Comparison of ENCODE assay signal across 7 mouse cellular contexts in genomic region chr11:102223166-102223565, GRCm38 (mm10). TPM values are rescaled to one million over a fixed set of nuclear protein-coding genes. Genes with fewer than 3 reads are reported as not detected.
DNase-seq lines count a peak whose midpoint lies in the region; ATAC-seq and TF ChIP-seq lines count a peak whose summit lies in the region.

No protein-coding gene starts in this region.

- DNase-seq in lung, embryonic 14.5 days: peak; percentile 89
- DNase-seq in lung, postnatal 14 days: no peak
- peak; percentile 62 for DNase-seq in Muller cell, postnatal 12 days (ENCODE audit: inconsistent ontology term)
- DNase-seq in embryo, embryonic 10.5 days (ENCODE audit: low spot score): peak; percentile 82
- DNase-seq in kidney, postnatal 14 days: peak; percentile 71
- DNase-seq in retina, postnatal 7 days (ENCODE audit: low read depth, low spot score): peak; percentile 58
- DNase-seq in left cerebral cortex, adult 8-10 months (ENCODE audit: low spot score in 2 of 2): no peak

- no peaks in the 10 kb centered on the region for H3K36me3 ChIP-seq in lung, embryonic 14.5 days (ENCODE audit: insufficient read depth)

- 26% methylated on average over 6 of the region's 6 CpGs for WGBS in lung, embryonic 14.5 days

- peak; percentile 84 for TF ChIP-seq CTCF in lung, embryonic 14.5 days (IDR thresholded peaks at IDR 0.05; ENCODE audit: low read depth)

- H3K4me2 ChIP-seq in lung, embryonic 14.5 days: no peak overlapping the region

- H3K4me1 ChIP-seq in lung, embryonic 14.5 days (ENCODE audit: insufficient read depth): peaks cover 35% of the 10 kb centered on the region

- H3K27ac ChIP-seq in lung, embryonic 14.5 days (ENCODE audit: low read depth): no peak overlapping the region

- H3K9ac ChIP-seq in lung, embryonic 14.5 days: no peak overlapping the region

- no peak overlapping the region for H3K4me3 ChIP-seq in lung, embryonic 14.5 days (ENCODE audit: low read depth, low read length)

- no peaks in the 10 kb centered on the region for H3K27me3 ChIP-seq in lung, embryonic 14.5 days (ENCODE audit: insufficient read depth, low read length)

- no peaks in the 10 kb centered on the region for H3K9me3 ChIP-seq in lung, embryonic 14.5 days (ENCODE audit: low read depth, low read length)

- ATAC-seq in lung, embryonic 14.5 days (ENCODE audit: insufficient read depth): no peak

RNA-seq across cellular contexts. Expression of gene Hdac5, which starts 6.8 kb away (rescaled TPM):
- polyA plus RNA-seq in lung, embryonic 14.5 days (2014; fragmentation: Nextera tagmentation; extraction: Ambion mirVana): 41.1 and 42.7 TPM in 2 replicates
- total RNA-seq in left cerebral cortex, adult 8-10 months (2022): 100 to 1,000 TPM; 245 to 275 (median 254) TPM

RNA-seq across cellular contexts. Expression of gene BC030867, which starts 25.5 kb away (rescaled TPM):
- 21.4 and 22.2 TPM in 2 replicates for polyA plus RNA-seq in lung, embryonic 14.5 days (2014; fragmentation: Nextera tagmentation; extraction: Ambion mirVana)
- 1 to 10 TPM in 3 of 4 experiments, under 1 TPM in 1; 0.76 to 1.6 (median 1.4) TPM for total RNA-seq in left cerebral cortex, adult 8-10 months (2022)

RNA-seq across cellular contexts. Expression of gene G6pc3, which starts 33.7 kb away (rescaled TPM):
- 31.0 and 34.5 TPM in 2 replicates for polyA plus RNA-seq in lung, embryonic 14.5 days (2014; fragmentation: Nextera tagmentation; extraction: Ambion mirVana)
- total RNA-seq in left cerebral cortex, adult 8-10 months (2022): 10 to 100 TPM; 65.4 to 78.4 (median 75.2) TPM

RNA-seq across cellular contexts. Expression of gene Lsm12, which starts 38.1 kb away (rescaled TPM):
- polyA plus RNA-seq in lung, embryonic 14.5 days (2014; fragmentation: Nextera tagmentation; extraction: Ambion mirVana): 93.2 and 109 TPM in 2 replicates
- total RNA-seq in left cerebral cortex, adult 8-10 months (2022): 10 to 100 TPM; 52.8 to 55.3 (median 53.9) TPM

RNA-seq across cellular contexts. Expression of gene Asb16, which starts 45.4 kb away (rescaled TPM):
- 0.08 TPM in 1 of 2 replicates, not detected in the other for polyA plus RNA-seq in lung, embryonic 14.5 days (2014; fragmentation: Nextera tagmentation; extraction: Ambion mirVana)
- total RNA-seq in left cerebral cortex, adult 8-10 months (2022): 1 to 10 TPM; 2.8 to 3.7 (median 3.3) TPM

Comparison
In these comparisons a context has a peak if more than half of its experiments do, and no peak if none do; other contexts are left out.
1. DNase-seq: peak in lung, embryonic 14.5 days (single experiment), Muller cell, postnatal 12 days (single experiment), embryo, embryonic 10.5 days (single experiment), kidney, postnatal 14 days (single experiment) and retina, postnatal 7 days (single experiment); none in lung, postnatal 14 days (single experiment) and left cerebral cortex, adult 8-10 months (0 of 2).